Mouse (Mus musculus) retina, embryonic 14.5 days (tissue): Measurements from ENCODE around the gene Hsp90b1.
"Not testable (repeated sequence)": the region's sequence is repeated elsewhere in the genome, so short reads cannot be mapped to it uniquely, and the experiment has no call there.

ENCODE experiments used
- DNase-seq: peaks from one replicate; pipeline ENCODE4 v3.0.0-alpha.2; 2015; ENCODE audit warnings: low spot score

Hsp90b1 gene

GRCm38 (mm10) chr10:86705318-86705921 lies at the start of gene Hsp90b1, which contains the start of gene Ttc41:
Gene Hsp90b1 (minus strand): TSS chr10:86705509.
Gene Ttc41 (plus strand): TSS chr10:86705811.
- DNase-seq = peak; percentile 99

- no peak for DNase-seq
Observed at GRCm38 (mm10) chr10:86744306-86744705, 39.0 kb upstream of the Hsp90b1 start.

GRCm38 (mm10) chr10:86742918-86743317 lies 37.6 kb upstream of the Hsp90b1 start:
- DNase-seq = no peak

GRCm38 (mm10) chr10:86735036-86735435 lies 29.7 kb upstream of the Hsp90b1 start:
- DNase-seq = no peak

DNA sequence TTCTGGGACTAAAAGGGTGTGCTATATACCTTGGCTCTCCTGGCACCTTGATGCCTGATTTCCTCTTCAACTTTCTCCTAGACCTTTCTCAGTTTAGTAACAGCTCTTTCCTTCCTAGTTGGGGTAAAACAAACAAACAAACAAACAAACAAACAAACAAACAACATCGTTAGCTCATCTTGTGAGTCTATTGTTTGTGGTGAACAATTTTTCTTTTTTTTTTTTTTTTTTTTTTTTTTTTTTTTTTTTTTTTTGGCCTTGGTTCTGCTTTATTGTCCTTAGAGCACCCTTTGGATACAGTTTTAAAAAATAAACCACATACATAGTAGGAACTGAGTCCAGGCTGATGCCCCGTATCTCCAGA lies 26.2 kb upstream of the Hsp90b1 start:
- no peak for DNase-seq

DNA sequence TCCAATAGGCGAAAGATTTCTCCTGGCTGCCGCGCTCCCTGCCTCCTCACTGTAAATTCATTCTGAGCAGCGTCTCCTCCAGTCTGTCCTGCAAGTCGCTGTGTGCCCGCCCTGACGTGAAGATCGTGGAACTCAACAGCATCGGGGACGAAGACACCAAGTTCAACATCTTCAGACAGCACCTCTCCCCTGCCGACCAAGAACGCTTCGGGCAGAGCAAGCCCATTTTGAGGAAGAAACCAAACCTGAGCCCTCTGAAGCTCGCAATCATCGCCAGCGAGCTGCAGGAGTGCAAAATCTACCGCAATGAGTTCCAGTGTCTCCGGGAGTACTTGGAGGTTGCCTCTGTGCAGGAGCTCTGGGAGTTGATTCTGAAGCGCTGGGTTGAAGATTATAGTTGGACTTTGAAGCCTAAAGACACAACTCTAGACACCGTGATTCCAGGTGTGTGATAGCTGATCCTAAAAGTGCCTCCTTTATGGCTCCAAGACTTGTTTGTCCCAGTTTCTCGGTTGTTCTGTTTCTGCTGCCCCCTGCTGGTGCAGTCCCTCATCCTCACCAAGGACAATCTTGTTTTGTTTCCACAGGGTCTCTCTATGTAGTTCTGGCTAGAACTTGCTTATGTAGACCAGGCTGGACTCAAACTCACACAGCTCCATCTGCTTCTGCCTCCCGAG lies 25.7 kb upstream of the Hsp90b1 start:
- DNase-seq = peak; percentile 91

- no peak for DNase-seq
Observed at GRCm38 (mm10) chr10:86728176-86728575, 22.9 kb upstream of the Hsp90b1 start.

DNA sequence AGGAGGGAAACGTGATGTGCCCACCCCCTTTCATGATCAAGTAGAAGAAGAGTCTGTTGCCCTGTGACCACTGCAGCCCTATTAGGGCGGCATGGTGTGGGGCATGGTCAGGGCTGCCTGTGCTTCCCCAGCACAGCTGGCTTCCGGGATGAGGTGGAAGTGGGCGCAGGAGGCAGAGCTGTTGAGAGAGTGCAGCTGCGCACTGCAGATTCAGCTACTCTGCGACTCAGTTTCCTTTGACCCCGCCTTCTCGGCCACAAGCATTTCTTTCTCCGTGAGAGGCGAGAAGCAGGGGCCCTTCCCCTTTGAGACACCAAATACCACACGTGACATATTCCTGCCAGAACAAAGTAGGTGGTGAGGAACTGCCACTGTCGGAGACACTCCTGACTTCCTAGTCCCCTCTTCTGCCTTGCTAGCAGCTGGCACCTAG lies 22.3 kb upstream of the Hsp90b1 start:
- DNase-seq = peak; percentile 65

- no peak for DNase-seq
Observed at GRCm38 (mm10) chr10:86712156-86712555, 6.8 kb upstream of the Hsp90b1 start.

GRCm38 (mm10) chr10:86707134-86707533 lies 1.8 kb upstream of the Hsp90b1 start:
- no peak for DNase-seq

DNA sequence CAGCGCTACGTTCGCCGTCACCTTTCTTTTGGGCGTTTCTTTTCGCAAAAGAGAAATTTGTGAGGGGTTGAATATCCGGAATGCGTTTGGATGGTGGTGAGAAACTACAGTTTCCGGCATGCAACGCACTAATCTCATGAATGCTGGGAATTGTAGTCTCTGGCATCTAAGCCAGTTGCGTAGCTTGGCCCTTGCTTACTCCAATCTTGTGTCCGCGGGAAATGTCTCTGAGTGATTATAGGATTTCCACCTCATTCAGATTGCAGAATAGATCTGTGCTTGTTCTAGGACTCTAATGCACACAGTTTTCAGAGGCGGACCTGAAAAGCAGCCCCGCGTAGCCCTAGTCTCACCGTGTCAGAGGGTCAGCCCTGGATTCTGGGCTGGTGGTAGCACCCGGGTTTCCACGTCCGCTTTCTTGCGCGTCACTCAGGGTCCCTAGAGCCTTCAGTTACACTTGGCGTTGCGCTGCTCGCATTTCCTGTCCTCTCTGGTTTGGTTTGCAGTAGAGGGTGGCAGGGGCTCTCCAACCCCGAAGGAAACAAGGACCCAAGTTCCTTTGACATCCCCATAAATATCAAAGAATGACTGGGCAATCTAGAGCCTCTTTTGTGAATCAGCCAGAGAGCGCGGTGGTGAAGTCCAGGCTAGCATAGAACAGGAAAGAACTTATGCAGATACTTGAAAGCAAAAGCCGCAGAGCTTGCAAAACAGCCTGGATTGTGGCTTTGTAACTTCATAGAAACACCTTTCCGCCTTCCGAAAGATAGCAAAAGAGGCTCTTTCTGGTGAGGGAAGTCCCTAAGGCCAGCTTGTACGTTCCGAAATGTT lies 828 bp upstream of the Hsp90b1 start:
- DNase-seq = peak; percentile 93

DNA sequence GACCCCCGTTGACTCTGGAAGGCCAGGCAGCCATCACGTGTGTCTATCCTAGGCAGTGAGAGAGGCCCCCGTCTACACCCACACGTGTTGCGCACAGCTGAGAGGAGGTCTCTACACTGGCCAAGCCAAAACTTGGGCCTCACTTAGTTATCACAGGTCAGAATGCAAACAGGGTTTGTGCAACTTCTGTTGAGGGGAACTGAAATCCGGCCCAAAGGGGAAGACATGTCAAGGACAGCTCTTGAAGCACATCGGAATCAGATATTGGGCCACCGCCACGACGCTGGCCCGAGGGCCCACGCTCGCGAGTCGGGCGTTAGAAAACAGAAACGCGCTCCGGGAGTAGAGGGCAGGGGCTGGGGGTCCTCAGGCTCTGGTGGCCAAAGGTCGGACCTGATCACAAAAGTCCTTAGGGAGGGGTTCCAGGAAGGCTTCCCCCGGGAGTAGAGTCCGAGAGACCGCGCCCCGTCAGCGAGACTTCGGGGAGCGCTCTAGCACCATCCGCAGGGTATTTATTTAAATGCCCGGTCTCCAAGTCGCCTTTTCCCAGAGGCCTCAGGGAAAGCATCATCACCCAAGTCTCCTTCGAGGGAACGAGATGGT lies 619 bp downstream of the Hsp90b1 start:
- peak; percentile 36 for DNase-seq

DNA sequence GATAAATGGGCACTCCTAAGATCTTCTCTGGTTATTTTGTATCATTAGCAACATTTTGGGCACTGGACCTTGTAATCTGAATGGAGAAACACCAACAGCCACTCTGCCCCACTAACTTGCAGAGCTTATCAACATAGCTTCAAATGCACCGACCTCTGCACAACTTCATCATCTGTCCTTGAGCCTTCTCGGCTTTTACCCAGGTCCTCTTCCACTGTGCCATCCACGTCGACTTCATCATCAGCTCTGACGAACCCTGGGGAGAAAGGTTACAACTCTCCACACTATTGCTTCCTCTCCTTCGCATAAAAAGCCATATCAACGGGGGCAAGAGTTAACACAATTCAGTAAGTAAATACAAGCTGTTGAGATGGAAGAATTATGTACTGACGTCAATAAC lies 1.2 kb downstream of the Hsp90b1 start:
- DNase-seq = no peak

GRCm38 (mm10) chr10:86703375-86703774 lies 1.9 kb downstream of the Hsp90b1 start:
- no peak for DNase-seq

- peak; percentile 59 for DNase-seq
Observed at GRCm38 (mm10) chr10:86702312-86702920, 2.9 kb downstream of the Hsp90b1 start.

DNA sequence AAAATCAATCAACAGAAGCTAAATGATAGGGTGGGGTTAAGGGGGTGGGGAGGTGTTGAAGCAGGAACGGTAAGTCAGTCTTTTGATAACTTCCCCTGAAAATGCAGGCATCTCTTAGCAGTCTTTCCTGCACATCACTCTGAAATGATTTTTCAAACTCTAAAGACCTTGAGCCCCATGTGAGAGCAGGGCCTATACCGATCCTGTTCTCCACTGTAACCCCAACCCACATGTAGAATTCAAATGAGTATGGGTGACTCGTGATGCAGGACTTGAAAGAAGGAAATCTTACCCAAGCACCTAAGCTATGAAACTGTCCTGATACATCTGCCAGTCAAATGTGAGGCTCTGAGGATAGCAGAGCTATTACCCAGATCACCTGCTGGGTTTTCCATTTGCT lies 4.3 kb downstream of the Hsp90b1 start:
- no peak for DNase-seq

GRCm38 (mm10) chr10:86700251-86700650 lies 5.1 kb downstream of the Hsp90b1 start:
- DNase-seq = no peak

DNA sequence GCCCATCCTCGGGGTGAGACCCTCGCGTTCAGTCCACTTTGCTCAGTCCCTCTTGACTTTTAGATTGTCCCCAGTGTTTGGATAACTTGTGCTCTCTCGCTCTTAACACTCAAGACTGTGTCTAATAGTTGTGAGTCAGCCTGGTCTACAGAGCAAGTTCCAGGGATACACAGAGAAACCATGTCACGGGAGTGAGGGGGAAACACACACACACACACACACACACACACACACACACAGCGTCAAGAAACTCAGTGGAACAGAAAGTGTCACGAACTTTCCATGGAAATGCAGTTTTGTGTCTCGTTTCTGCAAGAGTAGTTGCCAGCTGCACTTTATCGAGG lies 19.3 kb downstream of the Hsp90b1 start:
- DNase-seq = not testable (repeated sequence)

DNA sequence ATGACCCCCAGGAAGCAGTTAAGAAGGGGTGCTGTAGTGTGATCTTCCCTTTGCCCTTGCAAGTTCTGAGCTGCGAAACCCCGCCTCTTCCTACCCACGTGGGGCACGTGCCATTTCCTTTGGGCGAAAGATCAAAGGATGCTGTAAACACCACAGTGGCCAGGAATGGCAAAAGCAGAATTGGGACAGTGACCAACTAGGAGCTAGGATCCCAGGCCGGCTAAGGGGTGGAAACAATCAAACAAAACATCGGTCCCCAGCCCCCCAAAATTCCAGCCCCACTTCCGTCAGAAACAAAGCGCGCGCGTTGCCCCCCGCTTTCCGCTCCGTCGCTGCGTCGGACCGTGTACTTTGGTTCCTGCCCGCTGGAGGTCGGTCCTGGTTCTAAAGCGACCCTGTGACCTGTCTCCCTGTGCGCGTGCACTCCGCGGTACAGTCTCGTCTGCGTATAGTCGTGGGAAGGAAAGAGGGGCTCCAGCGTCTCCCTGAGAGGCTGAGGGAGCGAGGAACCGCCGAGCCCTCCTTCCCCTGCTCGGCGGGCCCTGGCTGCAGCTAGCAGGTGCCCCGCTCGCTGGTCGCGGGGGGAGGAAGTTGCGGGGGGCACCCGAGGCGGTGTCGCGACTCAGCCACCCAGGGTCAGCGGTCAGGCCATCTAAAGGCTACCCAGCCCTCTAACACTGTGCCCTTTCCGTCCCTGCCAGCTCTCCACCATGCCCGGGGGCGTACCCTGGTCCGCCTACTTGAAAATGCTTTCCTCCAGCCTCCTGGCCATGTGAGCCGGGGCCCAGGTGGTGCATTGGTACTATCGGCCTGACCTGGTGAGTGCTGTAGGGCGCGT lies 19.9 kb downstream of the Hsp90b1 start:
- DNase-seq = peak; percentile 83

- DNase-seq = not testable (repeated sequence)
Observed at GRCm38 (mm10) chr10:86684797-86685178, 20.5 kb downstream of the Hsp90b1 start.

DNA sequence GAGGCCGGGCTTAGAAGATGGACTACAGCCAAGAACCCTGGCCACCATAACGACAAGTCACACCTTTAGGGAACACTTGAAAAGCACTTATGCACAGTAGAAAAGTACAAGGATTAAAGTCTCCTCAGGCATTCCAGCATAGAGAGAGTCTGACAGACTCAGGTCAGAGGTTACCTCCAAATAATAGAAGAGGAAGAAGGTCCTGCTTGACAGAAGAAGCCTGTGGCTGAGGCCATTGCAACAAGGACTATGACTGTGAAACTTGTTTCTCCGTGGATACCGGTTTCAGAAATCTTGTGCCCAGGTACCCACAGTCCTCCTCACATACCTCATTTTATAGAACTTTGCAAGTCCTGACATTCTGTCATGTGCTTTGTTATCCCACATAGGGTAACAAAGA lies 34.8 kb downstream of the Hsp90b1 start:
- not testable (repeated sequence) for DNase-seq
